Mouse (Mus musculus) limb, embryonic 12.5 days (tissue): ENCODE measurements at regions not wholly inside any gene's neighbourhood (a gene's known extent, or its start where the extent isn't known, plus 50 kb on each side); places are given as distances from the start of the nearest gene placed in this dataset.
A peak's percentile ranks its signal among the peaks of the same experiment; 100 is the strongest.

ENCODE experiments used
- ATAC-seq: fragments of 200-750 bp; cut with Nextera tagmentation; 2 replicates; pipeline ENCODE4 v1.8.0; 2017; ENCODE audit warnings: low read depth, moderate TSS enrichment; ENCODE audit not compliant: insufficient number of reproducible peaks, insufficient read depth, low FRiP score, low TSS enrichment
- H3K27ac ChIP-seq: fragments of 300-500 bp; sonication (generic); 2 replicates; pipeline ENCODE4 v1.5.1; 2016; ENCODE audit warnings: mild to moderate bottlenecking, moderate library complexity
- H3K27me3 ChIP-seq: fragments of 300-500 bp; sonication (generic); 2 replicates; pipeline ENCODE4 v1.6.1; 2016; ENCODE audit warnings: mild to moderate bottlenecking, moderate library complexity
- H3K36me3 ChIP-seq: fragments of 300-500 bp; sonication (generic); 2 replicates; pipeline ENCODE4 v1.6.1; 2016; ENCODE audit warnings: mild to moderate bottlenecking, moderate library complexity
- H3K4me1 ChIP-seq: fragments of 300-500 bp; sonication (generic); replicated peaks from 2 replicates; pipeline ENCODE4 v1.6.1; 2016
- H3K4me2 ChIP-seq: fragments of 300-500 bp; sonication (generic); 2 replicates; pipeline ENCODE4 v1.6.1; 2016; ENCODE audit warnings: mild to moderate bottlenecking, moderate library complexity
- H3K4me3 ChIP-seq: fragments of 300-500 bp; sonication (generic); replicated peaks from 2 replicates; pipeline ENCODE4 v1.5.1; 2016; ENCODE audit warnings: mild to moderate bottlenecking
- H3K9ac ChIP-seq: fragments of 300-500 bp; sonication (generic); replicated peaks from 2 replicates; pipeline ENCODE4 v1.6.1; 2016; ENCODE audit warnings: mild to moderate bottlenecking, moderate library complexity
- H3K9me3 ChIP-seq: fragments of 300-500 bp; sonication (generic); 2 replicates; pipeline ENCODE4 v1.6.1; 2016; ENCODE audit warnings: mild to moderate bottlenecking, moderate library complexity
- WGBS: fragments of 180-500 bp; shearing (Covaris S2); methylation state at CpG from one replicate; pipeline ENCODE4 v1.1.7; 2016; 5-methylcytosine and 5-hydroxymethylcytosine counted together

- Histone ChIP-seq H3K4me2 (no peak overlapping the region), H3K4me3 (no peak overlapping the region), H3K36me3 (no peaks in the 10 kb centered on the region), H3K27ac (no peak overlapping the region), H3K27me3 (peaks cover 6% of the 10 kb centered on the region), H3K9me3 (no peaks in the 10 kb centered on the region), H3K4me1 (no peaks in the 10 kb centered on the region), H3K9ac (no peak overlapping the region)
- WGBS: 92% methylated on average over 9 of the region's 9 CpGs
- ATAC-seq: no peak
Measured at GRCm38 (mm10) chr19:24622776-24623175, 51.0 kb upstream of the Tmem252 start.

DNA sequence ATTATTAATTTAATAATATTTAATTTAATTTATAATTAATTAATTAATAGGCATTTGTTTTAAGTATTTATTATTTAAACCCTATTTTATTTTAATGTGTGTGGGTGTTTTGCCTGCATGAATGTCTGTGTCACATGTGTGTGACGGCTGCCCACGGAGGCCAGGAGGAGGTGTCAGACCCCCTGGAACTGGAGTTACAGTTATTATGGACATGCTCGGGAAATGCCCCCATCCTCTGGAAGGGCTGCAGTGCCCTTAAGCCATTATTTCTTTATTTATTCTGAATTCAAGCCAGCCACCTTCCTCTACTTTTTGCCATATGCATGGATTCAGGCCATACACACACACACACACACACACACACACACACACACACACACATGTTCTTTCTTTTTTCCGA lies 51.5 kb upstream of the Tmem252 start:
- H3K27ac ChIP-seq: no peak overlapping the region
- no peaks in the 10 kb centered on the region for H3K4me1 ChIP-seq
- H3K4me2 ChIP-seq: no peak overlapping the region
- H3K27me3 ChIP-seq: peaks cover 6% of the 10 kb centered on the region
- no peaks in the 10 kb centered on the region for H3K36me3 ChIP-seq
- H3K9me3 ChIP-seq: no peaks in the 10 kb centered on the region
- 74% methylated on average over 4 of the region's 4 CpGs for WGBS
- no peak for ATAC-seq
- H3K9ac ChIP-seq: no peak overlapping the region
- no peak overlapping the region for H3K4me3 ChIP-seq

DNA sequence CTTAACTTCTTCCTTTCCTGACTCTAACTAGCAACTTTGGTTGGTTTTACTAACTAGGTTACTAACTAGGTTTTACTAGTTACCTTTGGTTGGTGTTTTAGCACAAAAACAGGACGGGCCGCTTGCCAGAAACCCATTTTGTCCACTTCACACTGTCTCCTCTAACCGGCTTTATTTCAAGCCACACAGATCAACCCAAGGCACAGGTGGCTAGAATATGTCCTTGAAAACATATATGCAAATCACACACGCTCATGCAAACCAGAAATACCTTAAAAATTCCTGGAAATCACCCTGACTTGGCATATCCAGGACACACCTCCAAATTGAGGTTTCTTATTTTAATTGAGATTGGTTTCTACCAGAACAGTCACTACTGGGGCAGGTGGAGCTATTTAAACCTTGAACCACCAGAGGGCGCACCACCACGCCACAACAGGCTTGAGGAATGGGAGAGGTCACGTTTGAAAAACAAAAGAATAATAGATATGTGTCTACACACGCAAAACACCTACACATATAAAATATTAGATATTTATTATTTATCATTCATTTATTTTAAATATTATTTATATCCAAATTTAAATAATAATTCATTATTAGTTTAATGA lies 52.1 kb upstream of the Tmem252 start:
- ATAC-seq: peak; percentile 79; the same call in 1 of the 2 replicates
- Histone ChIP-seq H3K27ac (no peak overlapping the region), H3K4me3 (no peak overlapping the region), H3K27me3 (peaks cover 6% of the 10 kb centered on the region), H3K9ac (no peak overlapping the region), H3K4me1 (no peaks in the 10 kb centered on the region), H3K4me2 (no peak overlapping the region), H3K36me3 (no peaks in the 10 kb centered on the region), H3K9me3 (no peaks in the 10 kb centered on the region)
- 32% methylated on average over 8 of the region's 8 CpGs for WGBS

DNA sequence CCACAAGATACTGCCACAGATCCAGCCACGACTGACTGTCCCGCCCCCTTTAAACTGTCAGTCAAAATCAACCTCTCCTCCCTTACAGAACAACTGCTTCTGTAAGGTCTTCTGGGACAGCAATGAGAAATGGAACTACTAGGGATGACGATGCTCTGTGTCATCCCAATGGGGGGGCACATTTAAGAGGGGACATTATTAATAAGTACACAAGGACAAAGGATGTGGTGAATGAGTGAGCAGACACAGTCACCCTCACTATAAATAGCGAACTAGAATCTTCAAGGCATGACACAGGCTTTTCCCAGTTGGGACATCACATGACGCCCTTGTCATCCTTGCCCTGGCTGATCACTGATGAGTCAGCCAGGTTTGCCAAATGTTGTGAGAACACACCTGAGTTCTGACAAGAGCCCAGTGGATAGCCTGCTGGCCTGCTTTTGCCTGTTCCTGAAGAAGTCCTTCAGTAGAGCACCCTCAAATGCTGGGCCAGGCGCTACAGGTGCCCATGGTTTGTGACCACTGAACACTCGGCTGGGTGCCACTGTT lies 58.0 kb upstream of the Tmem252 start:
- no peaks in the 10 kb centered on the region for H3K9me3 ChIP-seq
- no peak overlapping the region for H3K4me2 ChIP-seq
- H3K4me1 ChIP-seq: peaks cover 2% of the 10 kb centered on the region; the same call in 1 of the 2 replicates
- H3K27ac ChIP-seq: no peak overlapping the region
- peaks cover 4% of the 10 kb centered on the region for H3K27me3 ChIP-seq
- no peak overlapping the region for H3K4me3 ChIP-seq
- H3K36me3 ChIP-seq: no peaks in the 10 kb centered on the region
- 91% methylated on average over 7 of the region's 7 CpGs for WGBS
- no peak overlapping the region for H3K9ac ChIP-seq
- no peak for ATAC-seq

GRCm38 (mm10) chr19:24607884-24608283 lies 52.2 kb upstream of the Pip5k1b start:
- H3K4me2 ChIP-seq: no peak overlapping the region
- H3K27me3 ChIP-seq: no peaks in the 10 kb centered on the region
- H3K27ac ChIP-seq: no peak overlapping the region
- ATAC-seq: no peak
- no peak overlapping the region for H3K4me3 ChIP-seq
- no peak overlapping the region for H3K9ac ChIP-seq
- peaks cover 2% of the 10 kb centered on the region; the same call in 1 of the 2 replicates for H3K4me1 ChIP-seq
- H3K9me3 ChIP-seq: 0 out of 2 replicates have a peak, but pooled peaks cover 7% of the 10 kb centered on the region
- 67% methylated on average over 3 of the region's 3 CpGs for WGBS
- no peaks in the 10 kb centered on the region for H3K36me3 ChIP-seq

- Histone ChIP-seq H3K4me3 (no peak overlapping the region), H3K27me3 (no peaks in the 10 kb centered on the region), H3K36me3 (no peaks in the 10 kb centered on the region), H3K9ac (no peak overlapping the region), H3K9me3 (0 out of 2 replicates have a peak, but pooled peaks cover 7% of the 10 kb centered on the region), H3K4me1 (no peaks in the 10 kb centered on the region), H3K27ac (no peak overlapping the region), H3K4me2 (no peak overlapping the region)
- no peak for ATAC-seq
- 61% methylated on average over 5 of the region's 5 CpGs for WGBS
Measured at GRCm38 (mm10) chr19:24606390-24606976, 50.8 kb upstream of the Pip5k1b start.
